Mouse (Mus musculus): ENCODE measurements around the gene Clpx. TPM values are rescaled to one million over a fixed set of nuclear protein-coding genes. Genes with fewer than 3 reads are reported as not detected.

Gene Clpx
- polyA plus RNA-seq, 1 experiment from 2014 or later: 38.8 TPM

GRCm38 (mm10) chr9:65257218-65257910, 36.7 kb upstream of the Clpx start:
- 65% methylated on average over 9 of the region's 9 CpGs for WGBS
- TF ChIP-seq EP300 (IDR thresholded peaks at IDR 0.05) (no peak), CTCF (IDR thresholded peaks at IDR 0.05) (no peak)

GRCm38 (mm10) chr9:65259366-65259765, 34.7 kb upstream of the Clpx start:
- WGBS: 73% methylated on average over 7 of the region's 7 CpGs
- Histone ChIP-seq H3K27ac (ENCODE audit: low read length) (no peak overlapping the region), H3K9ac (replicated peaks; ENCODE audit: low read depth) (no peak overlapping the region), H3K4me2 (replicated peaks; ENCODE audit: low read depth, low read length) (no peak overlapping the region), H3K4me3 (ENCODE audit: low read depth, low read length) (no peak overlapping the region), H3K36me3 (ENCODE audit: insufficient read depth, low read length) (no peaks in the 10 kb centered on the region), H3K27me3 (replicated peaks; ENCODE audit: insufficient read depth, low read length) (no peaks in the 10 kb centered on the region), H3K9me3 (ENCODE audit: low read length) (no peaks in the 10 kb centered on the region), H3K4me1 (ENCODE audit: insufficient read depth, low read depth, low read length) (no peaks in the 10 kb centered on the region)
- TF ChIP-seq CTCF (IDR thresholded peaks at IDR 0.05) (no peak), EP300 (IDR thresholded peaks at IDR 0.05) (no peak)
- DNase-seq (ENCODE audit: low spot score): no peak
- ATAC-seq: no peak

More at GRCm38 (mm10) chr9:65257218-65257910, 36.7 kb upstream of the Clpx start:
- Histone ChIP-seq H3K4me3 (ENCODE audit: low read depth, low read length) (no peak overlapping the region), H3K9ac (replicated peaks; ENCODE audit: low read depth) (no peak overlapping the region), H3K4me1 (ENCODE audit: insufficient read depth, low read depth, low read length) (no peaks in the 10 kb centered on the region), H3K27ac (ENCODE audit: low read length) (no peak overlapping the region), H3K4me2 (replicated peaks; ENCODE audit: low read depth, low read length) (no peak overlapping the region), H3K9me3 (ENCODE audit: low read length) (no peaks in the 10 kb centered on the region), H3K36me3 (ENCODE audit: insufficient read depth, low read length) (no peaks in the 10 kb centered on the region), H3K27me3 (replicated peaks; ENCODE audit: insufficient read depth, low read length) (no peaks in the 10 kb centered on the region)
- DNase-seq (ENCODE audit: low spot score) (no peak), ATAC-seq (no peak)

- DNase-seq (ENCODE audit: low spot score) (no peak), ATAC-seq (no peak)
Observed at GRCm38 (mm10) chr9:65261591-65262230, 32.3 kb upstream of the Clpx start.

GRCm38 (mm10) chr9:65262641-65263120, 31.4 kb upstream of the Clpx start:
- H3K27ac ChIP-seq (ENCODE audit: low read length): no peak overlapping the region
- no peak overlapping the region for H3K4me2 ChIP-seq (replicated peaks; ENCODE audit: low read depth, low read length)

More at GRCm38 (mm10) chr9:65261591-65262230, 32.3 kb upstream of the Clpx start:
- TF ChIP-seq EP300 (IDR thresholded peaks at IDR 0.05): no peak
- no peak for TF ChIP-seq CTCF (IDR thresholded peaks at IDR 0.05)
- no peak overlapping the region for H3K27ac ChIP-seq (ENCODE audit: low read length)
- H3K9ac ChIP-seq (replicated peaks; ENCODE audit: low read depth): no peak overlapping the region
- H3K27me3 ChIP-seq (replicated peaks; ENCODE audit: insufficient read depth, low read length): no peaks in the 10 kb centered on the region
- no peak overlapping the region for H3K4me3 ChIP-seq (ENCODE audit: low read depth, low read length)
- no peaks in the 10 kb centered on the region for H3K36me3 ChIP-seq (ENCODE audit: insufficient read depth, low read length)
- H3K9me3 ChIP-seq (ENCODE audit: low read length): no peaks in the 10 kb centered on the region
- 88% methylated on average over 2 of the region's 2 CpGs for WGBS
- no peaks in the 10 kb centered on the region for H3K4me1 ChIP-seq (ENCODE audit: insufficient read depth, low read depth, low read length)
- no peak overlapping the region for H3K4me2 ChIP-seq (replicated peaks; ENCODE audit: low read depth, low read length)

GRCm38 (mm10) chr9:65264959-65265358, 29.1 kb upstream of the Clpx start, which contains the start of gene Cilp:
Gene Cilp, plus strand, starts transcription at chr9:65265180.
- 50% methylated on average over 5 of the region's 5 CpGs for WGBS
- Histone ChIP-seq H3K36me3 (ENCODE audit: insufficient read depth, low read length) (no peaks in the 10 kb centered on the region), H3K9ac (replicated peaks; ENCODE audit: low read depth) (no peak within 1 kb of the TSS), H3K27ac (ENCODE audit: low read length) (no peak within 1 kb of the TSS), H3K9me3 (ENCODE audit: low read length) (no peaks in the 10 kb centered on the region), H3K27me3 (replicated peaks; ENCODE audit: insufficient read depth, low read length) (no peaks in the 10 kb centered on the region), H3K4me2 (replicated peaks; ENCODE audit: low read depth, low read length) (no peak within 1 kb of the TSS), H3K4me1 (ENCODE audit: insufficient read depth, low read depth, low read length) (no peaks in the 10 kb centered on the region), H3K4me3 (ENCODE audit: low read depth, low read length) (no peak within 1 kb of the TSS)
- DNase-seq (ENCODE audit: low spot score) (no peak), ATAC-seq (no peak)
- TF ChIP-seq EP300 (IDR thresholded peaks at IDR 0.05) (no peak), CTCF (IDR thresholded peaks at IDR 0.05) (no peak)

More at GRCm38 (mm10) chr9:65262641-65263120, 31.4 kb upstream of the Clpx start:
- Histone ChIP-seq H3K36me3 (ENCODE audit: insufficient read depth, low read length) (no peaks in the 10 kb centered on the region), H3K27me3 (replicated peaks; ENCODE audit: insufficient read depth, low read length) (no peaks in the 10 kb centered on the region), H3K4me3 (ENCODE audit: low read depth, low read length) (no peak overlapping the region), H3K9ac (replicated peaks; ENCODE audit: low read depth) (no peak overlapping the region), H3K4me1 (ENCODE audit: insufficient read depth, low read depth, low read length) (no peaks in the 10 kb centered on the region), H3K9me3 (ENCODE audit: low read length) (no peaks in the 10 kb centered on the region)
- WGBS: 86% methylated on average over 3 of the region's 3 CpGs
- DNase-seq (ENCODE audit: low spot score) (no peak), ATAC-seq (no peak)
- TF ChIP-seq EP300 (IDR thresholded peaks at IDR 0.05) (no peak), CTCF (IDR thresholded peaks at IDR 0.05) (no peak)

GRCm38 (mm10) chr9:65267742-65268515, 26.1 kb upstream of the Clpx start:
- H3K36me3 ChIP-seq (ENCODE audit: insufficient read depth, low read length): no peaks in the 10 kb centered on the region
- TF ChIP-seq EP300 (IDR thresholded peaks at IDR 0.05): no peak
- TF ChIP-seq CTCF (IDR thresholded peaks at IDR 0.05): no peak
- H3K4me1 ChIP-seq (ENCODE audit: insufficient read depth, low read depth, low read length): no peaks in the 10 kb centered on the region
- no peak overlapping the region for H3K9ac ChIP-seq (replicated peaks; ENCODE audit: low read depth)
- ATAC-seq (no peak), DNase-seq (ENCODE audit: low spot score) (no peak)
- no peak overlapping the region for H3K27ac ChIP-seq (ENCODE audit: low read length)
- no peak overlapping the region for H3K4me3 ChIP-seq (ENCODE audit: low read depth, low read length)
- no peaks in the 10 kb centered on the region for H3K27me3 ChIP-seq (replicated peaks; ENCODE audit: insufficient read depth, low read length)
- WGBS: 42% methylated on average over 7 of the region's 7 CpGs
- H3K4me2 ChIP-seq (replicated peaks; ENCODE audit: low read depth, low read length): no peak overlapping the region
- no peaks in the 10 kb centered on the region for H3K9me3 ChIP-seq (ENCODE audit: low read length)

Data from lung, postnatal 0 days (tissue).